Mouse (Mus musculus) kidney, adult 18-20 months (tissue): ENCODE data around the gene Cavin3.

Experiments
- DNase-seq: peaks from one replicate; pipeline ENCODE4 v3.0.0; 2021

Cavin3 gene

DNA sequence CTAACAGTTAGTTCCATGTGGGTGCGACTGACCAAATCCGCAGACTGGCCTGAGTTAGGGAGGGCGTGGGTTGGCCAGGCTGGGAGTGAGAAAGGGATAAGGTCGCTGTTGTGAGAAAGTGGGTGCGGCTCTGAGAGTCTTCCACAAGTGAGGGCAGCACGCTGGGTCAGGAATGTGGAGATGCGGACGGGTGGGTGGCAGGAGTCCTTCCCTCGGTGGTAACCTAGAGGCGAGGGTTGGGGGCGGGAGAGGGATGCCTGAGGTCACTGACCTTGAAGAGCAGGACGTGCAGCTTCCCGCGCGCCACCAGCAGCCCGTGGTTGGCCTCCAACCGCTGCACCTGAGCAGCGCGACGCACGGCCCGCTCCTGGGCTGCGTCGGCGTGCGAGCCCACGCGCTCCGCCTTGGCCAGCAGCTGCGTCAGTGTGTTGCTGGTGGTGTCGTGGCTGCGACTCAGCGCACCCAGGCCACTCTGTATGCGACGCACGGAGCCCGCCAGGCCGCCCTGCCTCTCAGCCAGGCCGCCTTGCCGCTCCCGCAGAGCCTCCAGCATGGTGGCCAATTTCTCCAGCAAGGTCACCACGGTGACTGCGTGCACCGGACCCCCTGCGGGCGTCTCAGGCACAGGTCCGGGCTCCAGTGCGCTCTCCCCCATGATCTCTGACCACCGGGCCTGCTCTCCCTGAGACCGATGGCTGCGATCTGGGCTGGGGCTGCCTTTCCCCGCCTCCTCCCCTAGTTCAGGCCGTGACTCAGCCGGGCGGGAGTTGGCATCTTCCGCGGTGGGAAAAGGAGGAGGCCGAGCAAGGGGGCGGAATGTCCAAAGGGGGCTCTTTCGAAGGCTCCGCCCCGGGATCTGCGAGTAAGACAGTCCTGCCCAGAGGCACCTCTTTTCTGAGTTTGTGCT lies at the start of gene Cavin3:
TSS of gene Cavin3 (minus strand) at position 796 of the 907 bp plus-strand sequence.
- peak; percentile 71 for DNase-seq

DNA sequence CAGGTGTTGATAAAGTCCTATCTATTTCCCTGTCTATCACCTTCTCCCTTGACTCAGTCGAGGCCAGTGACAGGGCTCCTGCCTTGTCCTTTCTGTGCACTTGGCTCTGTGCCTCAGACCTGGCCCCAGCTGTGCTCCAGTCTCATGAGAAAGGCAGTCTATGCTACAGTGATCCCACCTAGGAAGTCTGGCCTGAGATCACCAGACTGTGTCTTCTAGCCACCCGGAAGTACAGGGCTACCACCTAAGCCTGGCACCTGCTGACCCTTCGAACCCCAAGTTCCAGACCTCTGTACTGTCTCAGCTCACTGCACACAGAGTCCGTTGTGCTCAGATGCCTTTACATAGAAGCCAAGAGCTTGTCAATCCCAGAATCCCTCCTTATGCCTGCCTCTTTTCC lies 46.0 kb upstream of the Cavin3 start:
- DNase-seq, result peak; percentile 32

- DNase-seq, result peak; percentile 56
These were observed 45.3 kb upstream of the Cavin3 start for GRCm38 (mm10) chr7:105527306-105527937.

GRCm38 (mm10) chr7:105524222-105524621 lies 42.1 kb upstream of the Cavin3 start:
- DNase-seq, result no peak

DNA sequence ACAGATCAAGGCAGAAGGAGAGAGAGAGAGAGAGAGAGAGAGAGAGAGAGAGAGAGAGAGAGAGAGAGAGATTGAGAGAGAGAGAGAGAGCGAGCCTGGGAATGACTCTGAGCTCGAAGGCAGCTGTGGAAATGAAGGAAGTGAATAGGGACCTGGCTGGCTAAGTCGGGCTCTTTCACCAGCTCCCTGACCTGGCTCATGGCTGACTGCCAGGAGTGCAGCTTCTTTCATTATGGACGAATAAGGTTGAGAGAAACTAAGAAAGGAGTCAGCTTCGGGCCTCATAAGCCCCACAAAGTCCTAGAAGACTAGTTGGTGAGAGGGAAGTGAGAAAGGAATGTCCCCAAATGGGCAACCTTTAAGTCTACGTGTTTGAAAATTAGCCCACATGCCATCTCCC lies 38.1 kb upstream of the Cavin3 start:
- DNase-seq, result peak; percentile 58

GRCm38 (mm10) chr7:105519771-105520170 lies 37.7 kb upstream of the Cavin3 start:
- no peak for DNase-seq

- DNase-seq, result no peak
These were observed 37.2 kb upstream of the Cavin3 start for GRCm38 (mm10) chr7:105519336-105519735.

- DNase-seq, result no peak
These were observed 34.7 kb upstream of the Cavin3 start for GRCm38 (mm10) chr7:105516669-105517360.

- peak; percentile 77 for DNase-seq
These were observed 33.1 kb upstream of the Cavin3 start for GRCm38 (mm10) chr7:105515178-105515577.

GRCm38 (mm10) chr7:105514561-105514960 lies 32.5 kb upstream of the Cavin3 start:
- no peak for DNase-seq

DNA sequence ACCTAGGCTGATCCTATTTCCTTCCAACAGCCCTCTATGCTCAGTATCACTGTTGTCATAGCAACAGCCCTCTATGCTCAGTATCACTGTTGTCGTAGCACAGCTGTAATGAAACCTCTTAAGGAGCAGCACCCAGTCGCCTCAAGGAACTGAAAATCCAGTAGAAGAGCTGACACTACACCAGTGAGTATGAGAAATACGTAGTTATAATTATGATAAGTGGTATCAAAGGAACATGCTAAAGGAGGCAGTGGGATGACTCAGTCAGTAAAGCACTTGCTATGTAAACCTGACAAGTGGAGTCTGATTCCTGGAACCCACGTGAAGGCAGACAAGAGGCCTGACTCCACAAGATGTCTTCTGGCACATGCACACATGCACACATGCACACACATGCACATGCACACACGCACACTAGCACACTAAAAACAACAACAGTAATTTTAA lies 31.8 kb upstream of the Cavin3 start:
- no peak for DNase-seq

- no peak for DNase-seq
These were observed 28.0 kb upstream of the Cavin3 start for GRCm38 (mm10) chr7:105510143-105510542.

GRCm38 (mm10) chr7:105507257-105507656 lies 25.2 kb upstream of the Cavin3 start:
- no peak for DNase-seq

GRCm38 (mm10) chr7:105501984-105502383 lies 19.9 kb upstream of the Cavin3 start:
- DNase-seq, result no peak

DNA sequence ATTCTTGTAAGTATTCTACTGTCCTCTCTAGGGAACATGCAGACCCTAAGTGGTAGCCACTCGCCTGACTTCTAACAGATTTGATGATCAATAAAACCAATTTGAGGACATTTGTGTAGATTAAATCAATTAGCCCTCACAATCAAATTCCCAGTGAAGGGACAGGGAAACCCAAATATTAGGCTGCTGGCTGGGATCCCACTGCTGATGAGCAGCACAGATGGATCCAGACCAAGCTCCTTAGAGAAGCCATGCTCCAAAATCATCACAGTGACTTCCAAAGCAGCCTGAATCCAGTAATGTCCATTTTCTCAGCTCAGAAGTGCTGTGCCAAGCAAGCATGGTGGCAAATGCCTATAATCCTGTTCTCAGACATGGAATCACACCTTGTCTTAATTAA lies 17.6 kb upstream of the Cavin3 start:
- DNase-seq, result no peak

DNA sequence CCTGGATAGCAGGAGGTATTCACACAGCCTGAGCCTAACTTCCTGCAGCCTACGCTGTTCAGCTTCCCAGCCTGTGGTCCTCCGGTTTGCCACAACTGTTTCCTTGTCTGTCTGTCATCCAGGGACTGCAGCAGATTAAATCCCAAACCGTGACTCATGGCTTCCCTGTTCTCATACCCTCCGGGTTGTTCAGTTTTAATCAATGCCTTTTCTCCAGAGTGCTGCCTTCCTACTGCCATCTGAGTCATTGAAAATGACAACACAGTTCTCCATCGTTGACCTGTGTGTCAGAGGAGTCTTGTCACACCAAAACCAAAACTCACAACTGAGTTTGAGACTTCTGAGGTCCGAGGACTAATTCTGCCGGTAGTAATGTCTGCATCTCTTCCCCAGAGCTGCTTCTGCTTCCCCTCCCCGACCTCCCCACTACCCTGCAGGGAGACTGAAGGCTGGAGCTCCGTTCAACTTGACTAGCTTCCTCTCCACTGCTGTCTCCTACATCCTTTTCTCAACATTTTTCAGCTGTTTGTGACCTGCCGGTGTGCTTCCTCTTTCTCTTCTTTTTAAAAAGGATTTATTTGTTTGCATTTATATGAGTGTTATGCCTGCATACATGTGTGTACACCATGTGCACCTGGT lies 16.9 kb upstream of the Cavin3 start:
- DNase-seq, result no peak

GRCm38 (mm10) chr7:105497881-105498280 lies 15.8 kb upstream of the Cavin3 start:
- DNase-seq, result no peak

- no peak for DNase-seq
These were observed 5.2 kb upstream of the Cavin3 start for GRCm38 (mm10) chr7:105487104-105487876.

DNA sequence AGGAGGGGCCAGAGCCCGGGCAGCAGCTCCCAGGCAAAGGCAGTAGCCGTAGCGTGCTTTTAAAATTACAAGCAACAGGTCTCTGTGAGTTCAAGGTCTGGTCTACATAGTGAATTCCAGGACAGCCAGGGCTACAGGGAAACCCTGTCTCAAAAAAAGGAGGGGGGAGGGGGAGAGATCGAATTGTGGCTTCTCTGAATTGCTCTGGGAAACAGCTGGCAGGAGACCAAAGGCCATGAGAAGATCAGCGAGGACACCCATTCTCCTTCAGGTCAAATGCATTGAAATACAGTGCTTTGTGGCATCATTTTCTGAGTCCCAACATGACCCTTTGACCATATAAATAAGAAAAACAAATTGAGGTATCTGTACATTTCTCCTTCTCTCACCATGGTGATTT lies 2.9 kb upstream of the Cavin3 start:
- no peak for DNase-seq

DNA sequence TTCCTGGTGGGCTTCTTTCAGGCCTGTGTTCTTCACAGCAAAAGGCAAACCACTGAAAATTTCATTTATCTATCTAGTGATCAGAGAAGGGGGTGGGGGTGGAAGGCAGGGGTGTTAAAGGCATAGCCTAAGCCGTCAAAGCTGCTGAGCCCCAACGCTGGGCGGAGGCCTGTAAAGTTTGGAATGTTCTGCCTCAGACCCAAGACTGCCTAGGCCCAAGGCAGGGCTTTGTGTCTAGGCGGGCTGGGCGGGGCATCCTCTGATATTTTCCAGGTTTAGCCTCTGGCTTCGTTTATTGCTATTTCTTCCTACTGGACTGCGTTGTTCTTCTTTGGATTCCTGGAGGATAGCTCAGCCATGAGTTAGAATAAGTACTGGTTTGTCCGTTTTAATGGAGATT lies 326 bp upstream of the Cavin3 start:
- peak; percentile 43 for DNase-seq

GRCm38 (mm10) chr7:105480561-105481504 lies 1.3 kb downstream of the Cavin3 start:
- DNase-seq, result peak; percentile 55
